Mouse (Mus musculus): ENCODE data around the gene Epn1.

Gene Epn1

DNA sequence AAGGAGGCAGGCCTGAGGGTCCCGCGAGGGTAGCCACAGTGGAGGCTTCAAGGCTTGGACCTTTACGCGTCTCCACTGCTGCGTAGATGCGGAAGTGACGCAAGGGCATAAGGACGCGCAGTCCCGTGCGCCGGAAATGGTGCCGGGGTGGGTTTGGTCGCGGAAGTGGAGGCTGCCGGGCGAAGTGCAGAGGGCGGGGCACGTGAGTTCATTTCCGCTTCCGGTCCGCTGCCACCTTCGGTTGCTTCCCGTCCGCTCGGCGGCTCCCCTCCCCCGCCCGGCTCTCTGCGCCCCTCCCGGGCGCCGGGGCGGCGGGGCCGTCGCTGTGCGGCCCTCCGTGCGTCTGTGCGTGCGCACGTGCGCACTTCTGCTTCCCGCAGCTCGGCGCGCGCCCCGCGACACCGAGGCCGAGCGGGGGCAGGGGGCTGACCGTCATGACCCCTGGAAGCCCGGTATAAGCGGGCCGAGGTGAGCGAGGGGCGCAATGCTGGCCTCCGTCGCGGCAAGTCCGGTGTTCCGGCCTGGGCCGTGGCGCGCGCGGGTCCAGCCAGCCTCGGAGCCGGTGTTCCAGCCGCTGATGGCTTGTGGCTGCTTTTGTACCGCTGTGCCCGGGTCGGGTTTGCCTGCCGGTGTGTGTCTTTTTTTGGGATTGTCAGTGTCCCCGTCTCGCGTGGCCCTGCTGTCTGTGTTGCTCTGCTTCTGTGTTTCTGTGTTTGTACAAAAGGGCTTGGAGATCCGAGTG is at the start of gene Epn1:
TSS of gene Epn1 (plus strand) at position 226 of the 742 bp plus-strand sequence.
- no peak for TF ChIP-seq NANOG (IDR thresholded peaks at IDR 0.05; ENCODE audit: borderline replicate concordance, low read length)
- TF ChIP-seq POU5F1 (IDR thresholded peaks at IDR 0.05; ENCODE audit: borderline replicate concordance, low read length), result no peak
- no peak for TF ChIP-seq CTCF (conservative IDR thresholded peaks at IDR 0.05; ENCODE audit: low read length)
- peaks cover 71% of the 10 kb centered on the region for H3K36me3 ChIP-seq (ENCODE audit: insufficient read depth, low read length)
- no peaks in the 10 kb centered on the region for H3K9me3 ChIP-seq (ENCODE audit: low read length)
- peak within 1 kb of the TSS; percentile 98 for H3K4me3 ChIP-seq (replicated peaks; ENCODE audit: low read length)
- peaks cover 68% of the 10 kb centered on the region for H3K4me1 ChIP-seq (replicated peaks; ENCODE audit: low read depth, low read length)
- no peaks in the 10 kb centered on the region for H3K27me3 ChIP-seq (ENCODE audit: insufficient read depth, low read length)

DNA sequence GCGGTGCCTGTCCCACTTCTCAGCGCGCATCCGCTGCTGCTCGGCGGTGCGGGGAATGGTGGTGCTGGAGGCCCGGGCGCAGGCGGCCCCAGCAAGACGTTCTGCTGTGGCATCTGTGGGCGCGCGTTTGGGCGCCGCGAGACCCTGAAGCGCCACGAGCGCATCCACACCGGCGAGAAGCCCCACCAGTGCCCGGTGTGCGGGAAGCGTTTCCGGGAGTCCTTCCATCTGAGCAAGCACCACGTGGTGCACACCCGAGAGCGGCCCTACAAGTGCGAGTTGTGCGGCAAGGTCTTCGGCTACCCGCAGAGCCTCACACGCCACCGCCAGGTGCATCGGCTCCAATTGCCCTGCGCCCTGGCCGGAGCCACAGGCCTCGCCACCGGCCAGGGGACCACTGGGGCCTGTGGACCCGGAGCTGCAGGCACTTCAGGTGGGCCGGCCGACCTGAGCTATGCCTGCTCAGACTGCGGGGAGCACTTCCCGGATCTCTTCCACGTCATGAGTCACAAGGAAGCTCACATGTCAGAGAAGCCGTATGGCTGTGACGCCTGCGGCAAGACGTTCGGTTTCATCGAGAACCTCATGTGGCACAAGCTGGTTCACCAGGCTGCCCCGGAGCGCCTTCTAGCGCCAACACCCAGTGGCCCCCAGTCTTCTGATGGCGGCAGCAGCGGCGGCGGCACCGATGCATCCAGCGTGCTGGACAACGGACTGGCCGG is 49.3 kb upstream of the Epn1 start:
- peaks cover 53% of the 10 kb centered on the region for H3K36me3 ChIP-seq (ENCODE audit: insufficient read depth, low read length)
- H3K9me3 ChIP-seq (ENCODE audit: low read length), result no peaks in the 10 kb centered on the region
- peaks cover 36% of the 10 kb centered on the region for H3K4me1 ChIP-seq (replicated peaks; ENCODE audit: low read depth, low read length)
- H3K4me3 ChIP-seq (replicated peaks; ENCODE audit: low read length), result peak overlapping the region; percentile 79
- H3K27me3 ChIP-seq (ENCODE audit: insufficient read depth, low read length), result peaks cover 75% of the 10 kb centered on the region
- no peak for TF ChIP-seq NANOG (IDR thresholded peaks at IDR 0.05; ENCODE audit: borderline replicate concordance, low read length)
- no peak for TF ChIP-seq POU5F1 (IDR thresholded peaks at IDR 0.05; ENCODE audit: borderline replicate concordance, low read length)
- no peak for TF ChIP-seq CTCF (conservative IDR thresholded peaks at IDR 0.05; ENCODE audit: low read length)

DNA sequence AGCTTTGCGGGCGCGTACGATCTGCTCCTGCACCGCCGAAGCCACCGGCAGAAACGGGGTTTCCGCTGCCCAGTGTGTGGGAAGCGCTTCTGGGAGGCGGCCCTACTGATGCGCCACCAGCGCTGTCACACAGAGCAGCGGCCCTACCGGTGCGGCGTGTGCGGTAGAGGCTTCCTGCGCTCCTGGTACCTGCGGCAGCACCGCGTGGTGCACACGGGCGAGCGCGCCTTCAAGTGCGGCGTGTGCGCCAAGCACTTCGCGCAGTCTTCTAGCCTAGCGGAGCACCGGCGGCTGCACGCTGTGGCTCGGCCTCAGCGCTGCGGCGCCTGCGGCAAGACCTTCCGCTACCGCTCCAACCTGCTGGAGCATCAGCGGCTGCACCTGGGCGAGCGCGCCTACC is 48.5 kb upstream of the Epn1 start:
- Histone ChIP-seq H3K4me1 (replicated peaks; ENCODE audit: low read depth, low read length) (peaks cover 41% of the 10 kb centered on the region), H3K9me3 (ENCODE audit: low read length) (no peaks in the 10 kb centered on the region), H3K27me3 (ENCODE audit: insufficient read depth, low read length) (peaks cover 77% of the 10 kb centered on the region), H3K4me3 (replicated peaks; ENCODE audit: low read length) (peak overlapping the region; percentile 79), H3K36me3 (ENCODE audit: insufficient read depth, low read length) (peaks cover 45% of the 10 kb centered on the region)
- no peak for TF ChIP-seq CTCF (conservative IDR thresholded peaks at IDR 0.05; ENCODE audit: low read length)
- TF ChIP-seq POU5F1 (IDR thresholded peaks at IDR 0.05; ENCODE audit: borderline replicate concordance, low read length), result no peak
- no peak for TF ChIP-seq NANOG (IDR thresholded peaks at IDR 0.05; ENCODE audit: borderline replicate concordance, low read length)

GRCm38 (mm10) chr7:5033818-5034217 is 46.2 kb upstream of the Epn1 start, which contains the start of gene 4632433K11Rik:
Gene 4632433K11Rik (plus strand): TSS chr7:5034118.
- Histone ChIP-seq H3K36me3 (ENCODE audit: insufficient read depth, low read length) (peaks cover 24% of the 10 kb centered on the region), H3K4me1 (replicated peaks; ENCODE audit: low read depth, low read length) (peaks cover 46% of the 10 kb centered on the region), H3K9me3 (ENCODE audit: low read length) (no peaks in the 10 kb centered on the region), H3K27me3 (ENCODE audit: insufficient read depth, low read length) (peaks cover 61% of the 10 kb centered on the region), H3K4me3 (replicated peaks; ENCODE audit: low read length) (no peak within 1 kb of the TSS)
- TF ChIP-seq CTCF (conservative IDR thresholded peaks at IDR 0.05; ENCODE audit: low read length) (no peak), NANOG (IDR thresholded peaks at IDR 0.05; ENCODE audit: borderline replicate concordance, low read length) (no peak), POU5F1 (IDR thresholded peaks at IDR 0.05; ENCODE audit: borderline replicate concordance, low read length) (no peak)

GRCm38 (mm10) chr7:5035628-5036027 is 44.4 kb upstream of the Epn1 start:
- TF ChIP-seq POU5F1 (IDR thresholded peaks at IDR 0.05; ENCODE audit: borderline replicate concordance, low read length), result no peak
- Histone ChIP-seq H3K4me3 (replicated peaks; ENCODE audit: low read length) (no peak overlapping the region), H3K36me3 (ENCODE audit: insufficient read depth, low read length) (peaks cover 16% of the 10 kb centered on the region), H3K4me1 (replicated peaks; ENCODE audit: low read depth, low read length) (peaks cover 42% of the 10 kb centered on the region), H3K9me3 (ENCODE audit: low read length) (no peaks in the 10 kb centered on the region), H3K27me3 (ENCODE audit: insufficient read depth, low read length) (peaks cover 44% of the 10 kb centered on the region)

DNA sequence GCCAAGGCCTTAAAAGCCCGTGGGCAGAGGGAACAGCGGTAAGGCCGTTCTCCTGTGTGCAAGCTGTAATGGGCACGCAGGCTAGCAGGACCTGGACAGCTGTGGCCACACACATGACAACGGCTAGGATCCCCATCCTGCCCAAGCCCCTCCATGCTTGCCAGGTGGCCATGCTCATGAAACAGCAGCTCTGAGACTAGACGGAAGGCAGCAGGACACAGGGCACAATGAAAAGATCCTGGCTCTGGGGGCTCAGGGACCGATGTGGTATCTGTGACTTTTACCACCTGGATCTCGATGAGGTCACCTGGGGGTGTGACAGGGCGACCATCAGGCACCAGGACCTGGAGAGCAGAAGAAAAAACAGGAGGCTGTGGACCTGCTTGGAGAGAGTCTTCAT is 43.9 kb upstream of the Epn1 start:
- TF ChIP-seq CTCF (conservative IDR thresholded peaks at IDR 0.05; ENCODE audit: low read length) (no peak), POU5F1 (IDR thresholded peaks at IDR 0.05; ENCODE audit: borderline replicate concordance, low read length) (no peak), NANOG (IDR thresholded peaks at IDR 0.05; ENCODE audit: borderline replicate concordance, low read length) (no peak)
- no peaks in the 10 kb centered on the region for H3K9me3 ChIP-seq (ENCODE audit: low read length)
- peaks cover 39% of the 10 kb centered on the region for H3K27me3 ChIP-seq (ENCODE audit: insufficient read depth, low read length)
- H3K4me1 ChIP-seq (replicated peaks; ENCODE audit: low read depth, low read length), result peaks cover 38% of the 10 kb centered on the region
- H3K36me3 ChIP-seq (ENCODE audit: insufficient read depth, low read length), result peaks cover 16% of the 10 kb centered on the region
- no peak overlapping the region for H3K4me3 ChIP-seq (replicated peaks; ENCODE audit: low read length)

GRCm38 (mm10) chr7:5037026-5037425 is 43.0 kb upstream of the Epn1 start:
- Histone ChIP-seq H3K4me3 (replicated peaks; ENCODE audit: low read length) (no peak overlapping the region), H3K4me1 (replicated peaks; ENCODE audit: low read depth, low read length) (peaks cover 32% of the 10 kb centered on the region), H3K9me3 (ENCODE audit: low read length) (no peaks in the 10 kb centered on the region), H3K27me3 (ENCODE audit: insufficient read depth, low read length) (peaks cover 31% of the 10 kb centered on the region), H3K36me3 (ENCODE audit: insufficient read depth, low read length) (peaks cover 20% of the 10 kb centered on the region)
- TF ChIP-seq CTCF (conservative IDR thresholded peaks at IDR 0.05; ENCODE audit: low read length), result no peak
- TF ChIP-seq NANOG (IDR thresholded peaks at IDR 0.05; ENCODE audit: borderline replicate concordance, low read length), result no peak
- no peak for TF ChIP-seq POU5F1 (IDR thresholded peaks at IDR 0.05; ENCODE audit: borderline replicate concordance, low read length)

- H3K9me3 ChIP-seq (ENCODE audit: low read length), result no peaks in the 10 kb centered on the region
- peak overlapping the region; percentile 90 for H3K4me3 ChIP-seq (replicated peaks; ENCODE audit: low read length)
- TF ChIP-seq NANOG (IDR thresholded peaks at IDR 0.05; ENCODE audit: borderline replicate concordance, low read length) (no peak), CTCF (conservative IDR thresholded peaks at IDR 0.05; ENCODE audit: low read length) (no peak), POU5F1 (IDR thresholded peaks at IDR 0.05; ENCODE audit: borderline replicate concordance, low read length) (no peak)
- H3K27me3 ChIP-seq (ENCODE audit: insufficient read depth, low read length), result peaks cover 27% of the 10 kb centered on the region
- peaks cover 17% of the 10 kb centered on the region for H3K36me3 ChIP-seq (ENCODE audit: insufficient read depth, low read length)
- peaks cover 28% of the 10 kb centered on the region for H3K4me1 ChIP-seq (replicated peaks; ENCODE audit: low read depth, low read length)
Observed at GRCm38 (mm10) chr7:5037467-5037866, 42.6 kb upstream of the Epn1 start.

Data from E14TG2a.4 (cell line).